Mouse (Mus musculus): Measurements from ENCODE around the gene Phactr3.

DNA sequence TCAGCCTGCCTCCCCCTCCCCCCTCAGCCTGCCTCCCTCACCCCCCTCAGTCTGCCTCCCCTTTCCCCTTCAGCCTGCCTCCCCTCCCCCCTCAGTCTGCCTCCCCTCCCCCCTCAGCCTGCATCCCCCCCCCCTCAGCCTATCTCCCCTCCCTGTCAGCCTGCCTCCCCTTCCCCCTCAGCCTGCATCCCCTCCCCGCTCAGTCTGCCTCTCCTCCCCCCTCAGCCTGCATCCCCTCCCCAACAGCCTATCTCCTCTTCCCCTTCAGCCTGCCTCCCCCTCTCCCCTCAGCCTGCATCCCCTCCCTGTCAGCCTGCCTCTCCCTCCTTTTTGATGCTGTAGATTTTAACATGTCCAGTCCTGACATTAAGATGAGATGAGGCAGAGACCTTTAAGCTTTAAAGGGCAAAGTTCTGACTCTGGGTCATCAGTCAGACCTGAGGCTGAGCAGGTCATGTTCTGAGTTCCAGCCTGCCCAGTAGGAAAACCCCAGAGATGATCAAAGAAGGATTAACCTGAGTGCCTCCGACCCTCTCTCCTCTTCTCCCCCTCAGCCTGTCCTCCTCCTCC is 139.3 kb downstream of the Phactr3 start:
- TF ChIP-seq CTCF (IDR thresholded peaks at IDR 0.05; ENCODE audit: insufficient read depth, low read depth, low read length) = no peak
- no peak for TF ChIP-seq POLR2A (IDR thresholded peaks at IDR 0.05; ENCODE audit: insufficient read depth, low read depth, low read length)

Data from olfactory bulb, adult 2 months (tissue).